Mouse (Mus musculus): ENCODE data around the gene Mmp7.

The Mmp7 gene

DNA sequence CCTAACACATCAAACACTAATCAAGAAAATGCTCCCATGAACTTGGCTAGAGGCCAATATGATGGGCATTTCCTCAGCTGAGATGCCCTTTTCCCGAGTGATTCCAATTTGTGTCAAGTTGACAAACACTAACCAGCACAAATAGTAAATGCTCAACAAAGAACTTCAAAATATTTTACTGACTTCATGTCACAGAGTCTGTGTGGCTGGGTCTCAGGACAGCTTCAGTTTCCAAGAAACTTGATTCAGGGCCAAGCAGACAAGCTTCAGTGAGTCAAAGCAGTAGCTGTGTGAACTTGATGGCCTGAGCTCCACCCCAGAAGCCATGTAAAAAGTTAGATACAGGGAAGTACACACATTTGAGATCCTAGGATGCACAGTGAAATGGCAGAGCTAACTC lies 52.3 kb downstream of the Mmp7 start:
- DNase-seq (ENCODE audit: low read depth): no peak

- no peak for DNase-seq (ENCODE audit: low read depth)
Measured at GRCm38 (mm10) chr9:7748881-7749280, 57.0 kb downstream of the Mmp7 start.
